Mouse (Mus musculus) left cerebral cortex, adult 2 months (tissue): Measurements from ENCODE around the gene Psg16. TPM values are rescaled to one million over a fixed set of nuclear protein-coding genes. Genes with fewer than 3 reads are reported as not detected.

ENCODE experiments used
- DNase-seq, 2 experiments: peaks; one replicate each; pipeline ENCODE4 v3.0.0; 2021 to 2022; ENCODE audit warnings: low spot score in 2 of 2, mixed read lengths in 1 of 2; ENCODE audit errors: extremely low spot score in 1 of 2
- H3K27ac ChIP-seq: fragments of 200-600 bp; 2 replicates; pipeline ENCODE4 v1.8.1; 2022
- H3K4me3 ChIP-seq: fragments of 200-600 bp; 2 replicates; pipeline ENCODE4 v1.8.1; 2022
- CTCF ChIP-seq: fragments of 200-600 bp; IDR thresholded peaks from 2 replicates; pipeline ENCODE4 v1.8.1; 2022; ENCODE audit warnings: antibody characterized with exemption, mild to moderate bottlenecking, moderate library complexity
- intact Hi-C: fragments of 180-260 bp; cut with DNase I; formaldehyde crosslinking; loops from one replicate; pipeline ENCODE4 v1.15.1; 2025
- total RNA-seq, 2 experiments: library from RNA; stranded (reverse); gene quantifications; 2 replicates each; pipeline ENCODE4 v1.2.3; 2021

The Psg16 gene
- total RNA-seq, 2 experiments from 2014 or later, result 3.6 to 5.6 TPM

GRCm38 (mm10) chr7:17156885-17157677 is 83.2 kb downstream of the Psg16 start:
- Histone ChIP-seq H3K4me3 (no peak overlapping the region), H3K27ac (no peak overlapping the region)
- no peak for TF ChIP-seq CTCF
- DNase-seq, result no peak
- intact Hi-C loops, result no loop called here

GRCm38 (mm10) chr7:17159011-17159410 is 85.2 kb downstream of the Psg16 start:
- no peak for TF ChIP-seq CTCF
- H3K27ac ChIP-seq, result no peak overlapping the region
- no peak for DNase-seq
- H3K4me3 ChIP-seq, result no peak overlapping the region
- intact Hi-C loops, result no loop called here

- no peak for DNase-seq
- no peak for TF ChIP-seq CTCF
- intact Hi-C loops, result no loop called here
- Histone ChIP-seq H3K27ac (no peak overlapping the region), H3K4me3 (no peak overlapping the region)
Measured at GRCm38 (mm10) chr7:17171827-17172226, 98.0 kb downstream of the Psg16 start.

Other genes with a start within 250 kb of the Psg16 start
- 10 to 100 TPM in 1 of 2 experiments, 1 to 10 TPM in 1; 6.3 to 12.0 TPM for gene Prkd2, start 231.1 kb upstream of the Psg16 start, total RNA-seq
- 100 to 1,000 TPM; 188 to 196 TPM for gene Dact3, start 198.7 kb upstream of the Psg16 start, total RNA-seq
- 1 to 10 TPM; 1.8 to 2.7 TPM for gene Gng8, start 182.3 kb upstream of the Psg16 start, total RNA-seq
- gene Ptgir, start 167.6 kb upstream of the Psg16 start, total RNA-seq, result under 1 TPM; 0.11 to 0.21 TPM
- gene Calm3, start 149.9 kb upstream of the Psg16 start, total RNA-seq, result 1,000 to 10,000 TPM; 1,732 to 1,834 TPM
- gene Pnmal2, start 129.4 kb upstream of the Psg16 start, total RNA-seq, result 100 to 1,000 TPM; 304 to 311 TPM
- gene Pnmal1, start 114.4 kb upstream of the Psg16 start, total RNA-seq, result 100 to 1,000 TPM; 106 to 118 TPM
- 10 to 100 TPM; 62.3 to 67.7 TPM for gene Gm42372, start 91.0 kb upstream of the Psg16 start, total RNA-seq
- gene Ccdc8, start 81.3 kb upstream of the Psg16 start, total RNA-seq, result 1 to 10 TPM; 2.2 to 2.4 TPM
- 100 to 1,000 TPM; 163 to 168 TPM for gene Ppp5c, start 46.1 kb upstream of the Psg16 start, total RNA-seq
- gene Hif3a, start 11.6 kb upstream of the Psg16 start, total RNA-seq, result 10 to 100 TPM; 12.1 to 12.8 TPM
- under 1 TPM; 0.14 TPM for gene Ceacam3, start 76.2 kb downstream of the Psg16 start, total RNA-seq
- gene Psg29, start 129.4 kb downstream of the Psg16 start, total RNA-seq, result not detected